Mouse (Mus musculus) olfactory bulb, adult 2 months (tissue): ENCODE results near the gene Map2k7. TPM values are rescaled to one million over a fixed set of nuclear protein-coding genes. Genes with fewer than 3 reads are reported as not detected.
A peak's percentile ranks its signal among the peaks of the same experiment; 100 is the strongest.

ENCODE experiments used
- H3K27ac ChIP-seq: fragments of 200-500 bp; 2 replicates; pipeline ENCODE4 v1.5.1; 2012; ENCODE audit warnings: low read depth, low read length; ENCODE audit not compliant: insufficient read depth
- H3K4me1 ChIP-seq: fragments of 200-500 bp; 2 replicates; pipeline ENCODE4 v1.6.1; 2012; ENCODE audit warnings: low read length; ENCODE audit not compliant: control insufficient read depth, insufficient read depth
- H3K4me3 ChIP-seq: fragments of 200-500 bp; 2 replicates; pipeline ENCODE4 v1.5.1; 2012; ENCODE audit warnings: mild to moderate bottlenecking, low read depth, low read length, moderate library complexity; ENCODE audit not compliant: insufficient read depth
- CTCF ChIP-seq: fragments of 200-500 bp; IDR thresholded peaks from 2 replicates; pipeline ENCODE4 v1.5.1; 2012; ENCODE audit warnings: low read depth, mild to moderate bottlenecking, low read length, moderate library complexity; ENCODE audit not compliant: insufficient read depth
- POLR2A ChIP-seq: fragments of 200-500 bp; IDR thresholded peaks from 2 replicates; pipeline ENCODE4 v1.6.1; 2012; ENCODE audit warnings: mild to moderate bottlenecking, low read depth, low read length, moderate library complexity; ENCODE audit not compliant: insufficient read depth
- whole genome bisulfite sequencing: fragments of 180-500 bp; shearing (Covaris S2); methylation state at CpG from one replicate; pipeline ENCODE4 v1.1.7; 2018; 5-methylcytosine and 5-hydroxymethylcytosine counted together
- polyA plus RNA-seq: library from polyadenylated mRNA; stranded (reverse); fragments of >200 nt; gene quantifications from 2 replicates; pipeline ENCODE4 v1.2.4, GENCODE M21; 2012; ENCODE audit warnings: low replicate concordance; ENCODE audit not compliant: missing spikeins, insufficient read depth, insufficient read length

Map2k7 gene
- polyA plus RNA-seq, 1 experiment: not detected

DNA sequence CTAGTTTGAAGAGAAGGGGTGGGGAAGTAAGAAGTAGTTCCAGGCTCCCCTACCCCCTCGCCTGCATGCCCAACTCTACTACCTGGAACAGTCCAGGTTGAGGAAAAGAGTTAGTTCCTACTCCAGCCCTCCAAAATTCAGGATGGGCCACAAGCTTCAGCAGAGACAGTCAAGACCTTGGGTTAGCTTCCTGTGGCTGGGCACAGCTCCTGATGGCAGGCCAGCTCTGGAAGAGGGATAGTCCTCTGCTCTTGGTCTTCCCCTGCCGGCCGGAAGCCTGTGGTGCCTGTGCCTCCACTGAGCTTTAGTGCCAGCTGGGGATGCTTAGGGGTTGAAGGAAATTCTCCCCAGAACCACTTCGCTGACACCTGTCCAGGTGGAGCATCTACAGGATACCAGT lies 12.2 kb upstream of the Map2k7 start:
- H3K4me3 ChIP-seq: no peak overlapping the region
- H3K27ac ChIP-seq: no peak overlapping the region
- peaks cover 12% of the 10 kb centered on the region; the same call in 1 of the 2 replicates for H3K4me1 ChIP-seq
- TF ChIP-seq CTCF (no peak), POLR2A (no peak)
- 51% methylated on average over 4 of the region's 4 CpGs for WGBS

GRCm38 (mm10) chr8:4226739-4227347 lies 11.7 kb upstream of the Map2k7 start, which contains the start of gene Lrrc8e:
Gene Lrrc8e, plus strand, starts transcription at chr8:4226827.
- no peak within 1 kb of the TSS for H3K27ac ChIP-seq
- 9% methylated on average over 33 of the region's 33 CpGs for WGBS
- H3K4me1 ChIP-seq: peaks cover 12% of the 10 kb centered on the region; the same call in 1 of the 2 replicates
- TF ChIP-seq POLR2A (no peak), CTCF (no peak)
- H3K4me3 ChIP-seq: no peak within 1 kb of the TSS

GRCm38 (mm10) chr8:4227919-4228318 lies 10.6 kb upstream of the Map2k7 start:
- WGBS: 94% methylated on average over 4 of the region's 4 CpGs
- H3K4me3 ChIP-seq: no peak overlapping the region
- TF ChIP-seq CTCF (no peak), POLR2A (no peak)

DNA sequence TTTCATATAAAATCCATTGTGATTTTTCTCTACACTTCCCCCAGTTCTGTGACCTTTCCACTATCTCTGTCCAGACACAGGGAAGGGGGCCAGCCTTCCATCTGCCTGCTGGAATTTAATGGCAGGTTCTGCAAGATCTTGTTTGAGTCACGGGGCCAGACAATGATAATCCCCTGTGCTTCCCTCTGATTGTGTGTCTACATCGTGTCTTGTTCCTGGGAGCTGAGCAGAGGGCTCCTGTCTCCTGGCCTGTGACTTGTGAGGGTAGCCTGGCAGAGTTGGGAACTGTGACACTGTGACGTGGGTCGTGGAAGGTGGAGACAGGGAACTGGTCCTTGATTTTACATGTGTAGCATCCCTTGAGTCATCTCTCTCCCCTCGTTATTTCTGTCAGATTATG lies 8.8 kb upstream of the Map2k7 start:
- 71% methylated on average over 5 of the region's 5 CpGs for WGBS
- Histone ChIP-seq H3K4me1 (peaks cover 12% of the 10 kb centered on the region; the same call in 1 of the 2 replicates), H3K4me3 (no peak overlapping the region), H3K27ac (no peak overlapping the region)
- no peak for TF ChIP-seq CTCF
- no peak for TF ChIP-seq POLR2A

More at GRCm38 (mm10) chr8:4227919-4228318, 10.6 kb upstream of the Map2k7 start:
- Histone ChIP-seq H3K4me1 (peaks cover 12% of the 10 kb centered on the region; the same call in 1 of the 2 replicates), H3K27ac (no peak overlapping the region)

- no peak overlapping the region for H3K4me3 ChIP-seq
- TF ChIP-seq POLR2A (no peak), CTCF (no peak)
- H3K27ac ChIP-seq: no peak overlapping the region
- 62% methylated on average over 10 of the region's 10 CpGs for WGBS
- peaks cover 12% of the 10 kb centered on the region; the same call in 1 of the 2 replicates for H3K4me1 ChIP-seq
Measured at GRCm38 (mm10) chr8:4230612-4231351, 7.8 kb upstream of the Map2k7 start.

GRCm38 (mm10) chr8:4237814-4238433 lies 616 bp upstream of the Map2k7 start:
- H3K4me1 ChIP-seq: peaks cover 16% of the 10 kb centered on the region
- WGBS: 17% methylated on average over 15 of the region's 15 CpGs
- peak overlapping the region; percentile 74 for H3K4me3 ChIP-seq
- H3K27ac ChIP-seq: peak overlapping the region; percentile 97
- TF ChIP-seq POLR2A: no peak

DNA sequence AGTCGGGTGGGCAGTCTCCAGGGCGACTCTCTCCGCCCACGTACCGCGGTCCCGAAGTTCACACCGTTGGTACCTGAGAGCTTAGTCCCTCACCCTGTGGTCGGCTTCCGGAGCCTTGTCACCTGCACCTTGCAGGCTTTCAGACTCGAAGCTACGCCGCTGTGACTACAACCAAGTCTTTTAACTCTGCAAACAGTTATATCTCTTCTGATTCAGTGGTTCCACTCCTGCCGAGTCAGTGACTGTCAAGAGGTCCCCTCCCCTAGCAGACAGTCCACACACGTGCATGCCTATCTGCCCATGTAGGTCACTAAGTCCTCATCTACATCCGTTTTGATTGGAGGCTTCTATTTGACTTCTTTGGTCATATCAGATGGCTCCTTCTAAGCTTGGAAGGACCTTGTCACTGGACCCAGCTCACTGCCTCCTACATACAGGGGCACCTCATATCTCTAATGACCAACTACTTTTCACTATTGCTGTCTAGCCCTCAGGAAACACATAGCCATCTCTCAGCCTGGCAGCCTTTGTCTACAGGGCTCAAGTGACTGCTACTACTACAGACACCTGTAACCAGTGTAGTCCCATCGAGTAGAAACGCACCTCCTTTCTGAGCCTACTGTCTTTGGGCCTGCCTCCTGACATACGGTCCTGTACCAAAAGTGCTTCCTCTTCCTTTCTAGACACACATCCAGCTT lies 802 bp downstream of the Map2k7 start:
- H3K4me3 ChIP-seq: peak overlapping the region; percentile 85
- H3K4me1 ChIP-seq: peaks cover 16% of the 10 kb centered on the region
- H3K27ac ChIP-seq: peak overlapping the region; percentile 41
- 10% methylated on average over 19 of the region's 19 CpGs for WGBS
- TF ChIP-seq POLR2A (no peak), CTCF (no peak)

- 92% methylated on average over 5 of the region's 5 CpGs for whole genome bisulfite sequencing
- TF ChIP-seq CTCF (no peak), POLR2A (no peak)
- no peak overlapping the region for H3K27ac ChIP-seq
- H3K4me1 ChIP-seq: peaks cover 10% of the 10 kb centered on the region
- H3K4me3 ChIP-seq: no peak overlapping the region
Measured at GRCm38 (mm10) chr8:4245061-4245460, 6.5 kb downstream of the Map2k7 start.

DNA sequence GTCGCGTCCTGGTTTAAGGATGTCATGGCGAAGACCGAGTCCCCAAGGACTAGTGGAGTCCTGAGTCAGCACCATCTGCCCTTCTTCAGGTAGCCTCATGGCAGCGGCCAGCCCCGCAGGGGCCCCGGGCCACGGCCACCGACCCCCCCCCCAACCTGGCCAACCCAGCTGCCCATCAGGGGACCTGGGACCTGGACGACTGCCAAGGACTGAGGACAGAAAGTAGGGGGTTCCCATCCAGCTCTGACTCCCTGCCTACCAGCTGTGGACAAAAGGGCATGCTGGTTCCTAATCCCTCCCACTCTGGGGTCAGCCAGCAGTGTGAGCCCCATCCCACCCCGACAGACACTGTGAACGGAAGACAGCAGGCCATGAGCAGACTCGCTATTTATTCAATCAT lies 7.2 kb downstream of the Map2k7 start:
- TF ChIP-seq CTCF: no peak
- TF ChIP-seq POLR2A: no peak
- Histone ChIP-seq H3K4me3 (no peak overlapping the region), H3K27ac (no peak overlapping the region), H3K4me1 (peaks cover 11% of the 10 kb centered on the region)
- WGBS: 64% methylated on average over 13 of the region's 13 CpGs
